Mouse (Mus musculus): ENCODE measurements around the gene Zfp583.

The Zfp583 gene

GRCm38 (mm10) chr7:6285842-6286705 is 45.0 kb downstream of the Zfp583 start, which contains the start of gene Zfp667:
Zfp667 (plus strand) TSS chr7:6286579.
- peak; percentile 96 for DNase-seq (ENCODE audit: low read depth)

GRCm38 (mm10) chr7:6285366-6285765 is 45.7 kb downstream of the Zfp583 start:
- DNase-seq (ENCODE audit: low read depth), result peak; percentile 84

GRCm38 (mm10) chr7:6284442-6285012 is 46.6 kb downstream of the Zfp583 start:
- peak; percentile 26 for DNase-seq (ENCODE audit: low read depth)

GRCm38 (mm10) chr7:6283451-6284075 is 47.5 kb downstream of the Zfp583 start:
- DNase-seq (ENCODE audit: low read depth), result peak; percentile 93

GRCm38 (mm10) chr7:6282749-6283148 is 48.3 kb downstream of the Zfp583 start:
- DNase-seq (ENCODE audit: low read depth), result peak; percentile 90

- DNase-seq (ENCODE audit: low read depth), result no peak
Observed at GRCm38 (mm10) chr7:6277906-6278305, 53.2 kb downstream of the Zfp583 start.

- peak; percentile 63 for DNase-seq (ENCODE audit: low read depth)
Observed at GRCm38 (mm10) chr7:6265695-6266094, 65.4 kb downstream of the Zfp583 start.
